Mouse (Mus musculus): ENCODE results near the gene Aamp. TPM values are rescaled to one million over a fixed set of nuclear protein-coding genes. Genes with fewer than 3 reads are reported as not detected.
A peak's percentile ranks its signal among the peaks of the same experiment; 100 is the strongest.

Aamp gene
- polyA plus RNA-seq, 1 experiment from 2014 or later = 252 TPM

DNA sequence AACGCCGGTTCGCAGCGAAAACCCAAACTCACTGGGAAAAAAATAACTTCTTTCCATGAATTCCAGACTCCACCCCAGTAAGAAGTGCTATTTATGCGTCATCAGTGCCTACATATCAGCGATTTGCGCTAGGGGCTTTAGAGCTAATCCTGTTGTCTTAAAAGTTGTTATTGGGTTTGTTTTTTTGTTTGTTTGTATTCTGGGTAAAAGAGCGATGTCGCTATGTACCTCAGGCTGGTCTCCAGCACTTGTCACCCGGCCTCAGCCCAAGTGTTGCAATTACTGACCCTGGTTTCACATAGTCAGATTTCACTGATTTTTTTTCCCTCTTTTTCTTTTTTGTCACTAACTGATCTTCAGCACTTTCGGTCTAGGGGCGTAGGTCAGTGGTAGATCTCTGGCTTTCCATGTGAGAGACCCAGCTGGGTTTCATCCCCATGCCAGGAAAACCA is 19.8 kb upstream of the Aamp start:
- peak overlapping the region; percentile 62 for H3K9ac ChIP-seq (ENCODE audit: low read length)
- H3K4me3 ChIP-seq (ENCODE audit: low read depth, low read length) = peak overlapping the region; percentile 79
- DNase-seq (ENCODE audit: low spot score) (no peak), ATAC-seq (replicated peaks; ENCODE audit: low FRiP score, low TSS enrichment, low read depth) (0 out of 2 replicates have a peak, but pooled peaks have one; percentile 0)
- 7% methylated on average over 12 of the region's 12 CpGs for WGBS
- peak overlapping the region; percentile 66 for H3K4me2 ChIP-seq (ENCODE audit: low read length)
- peaks cover 15% of the 10 kb centered on the region for H3K4me1 ChIP-seq (replicated peaks; ENCODE audit: control insufficient read depth, insufficient read depth, low read length)
- H3K36me3 ChIP-seq (ENCODE audit: control insufficient read depth, insufficient read depth, low read length) = no peaks in the 10 kb centered on the region
- no peaks in the 10 kb centered on the region for H3K9me3 ChIP-seq (ENCODE audit: control insufficient read depth, low read length)
- H3K27me3 ChIP-seq (replicated peaks; ENCODE audit: control insufficient read depth, insufficient read depth, low read length) = no peaks in the 10 kb centered on the region
- peak overlapping the region; percentile 87 for H3K27ac ChIP-seq (ENCODE audit: low read depth)

DNA sequence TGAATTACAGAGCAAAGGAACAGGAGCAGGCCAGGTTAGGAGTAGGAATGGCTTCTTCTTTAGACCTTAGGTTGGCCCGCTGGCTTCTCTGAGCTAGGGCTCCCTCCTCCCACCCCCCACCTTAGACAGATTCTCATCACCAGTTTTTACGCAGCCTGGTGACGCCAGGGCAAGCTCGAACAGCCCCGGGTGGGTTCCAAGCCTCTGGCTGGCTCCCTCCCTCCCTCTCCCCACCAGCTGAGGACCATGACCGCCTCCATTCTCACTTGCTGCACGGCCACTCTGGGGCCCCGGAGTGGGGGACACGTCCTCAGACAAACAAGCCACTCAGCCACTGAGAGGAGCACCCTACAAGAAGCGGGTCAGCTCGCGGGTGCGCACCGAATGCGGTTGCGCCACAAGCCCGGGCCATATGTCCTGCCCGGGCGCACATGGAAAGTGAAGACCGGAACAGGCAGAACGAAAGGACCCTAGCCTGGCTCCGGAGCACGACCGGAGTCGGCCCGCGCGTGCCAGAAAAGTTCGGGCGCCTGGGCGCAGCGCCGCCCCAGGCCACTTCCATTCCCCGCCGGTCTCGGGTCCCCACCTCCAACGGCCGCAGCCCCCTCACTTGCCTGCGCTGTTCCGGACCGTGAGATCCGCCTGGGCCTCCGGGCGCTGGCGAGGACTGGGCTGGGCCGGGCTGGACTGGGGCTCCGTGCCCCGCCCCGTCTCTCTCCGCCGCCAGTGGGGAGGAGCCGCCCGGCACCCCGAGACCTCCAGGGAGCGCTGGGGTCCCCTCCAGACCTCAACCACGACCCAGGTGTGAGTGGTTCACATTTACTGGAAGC is 19.2 kb upstream of the Aamp start:
- peak overlapping the region; percentile 87 for H3K27ac ChIP-seq (ENCODE audit: low read depth)
- WGBS = under 1% methylated on average over 52 of the region's 56 CpGs

DNA sequence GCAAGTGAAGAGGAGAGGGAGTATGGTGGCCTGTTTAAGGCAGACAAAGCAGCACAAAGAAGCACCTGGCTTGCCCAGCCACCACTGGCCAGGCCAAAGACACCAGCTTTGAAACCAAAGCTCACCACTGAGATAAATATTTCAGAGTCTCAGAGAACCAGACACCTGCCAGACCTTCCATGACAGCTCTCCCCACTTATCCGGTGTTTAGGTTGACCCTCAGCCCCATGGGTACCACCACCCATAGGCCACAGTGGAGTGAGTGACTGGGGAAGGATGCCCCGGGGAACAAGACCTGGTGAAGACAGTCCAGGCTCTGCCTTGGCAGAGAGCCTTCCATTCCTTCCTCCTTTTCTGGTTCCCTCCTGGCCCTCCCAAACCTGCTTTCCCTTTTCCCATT is 18.3 kb upstream of the Aamp start:
- Histone ChIP-seq H3K36me3 (ENCODE audit: control insufficient read depth, insufficient read depth, low read length) (no peaks in the 10 kb centered on the region), H3K27me3 (replicated peaks; ENCODE audit: control insufficient read depth, insufficient read depth, low read length) (no peaks in the 10 kb centered on the region), H3K9me3 (ENCODE audit: control insufficient read depth, low read length) (no peaks in the 10 kb centered on the region), H3K4me3 (ENCODE audit: low read depth, low read length) (peak overlapping the region; percentile 79; the same call in 1 of the 2 replicates), H3K4me2 (ENCODE audit: low read length) (peak overlapping the region; percentile 66), H3K27ac (ENCODE audit: low read depth) (no peak overlapping the region), H3K9ac (ENCODE audit: low read length) (peak overlapping the region; percentile 62; the same call in 1 of the 2 replicates), H3K4me1 (replicated peaks; ENCODE audit: control insufficient read depth, insufficient read depth, low read length) (peaks cover 30% of the 10 kb centered on the region)
- ATAC-seq (replicated peaks; ENCODE audit: low FRiP score, low TSS enrichment, low read depth) (no peak), DNase-seq (ENCODE audit: low spot score) (no peak)
- 74% methylated on average over 2 of the region's 2 CpGs for WGBS

More for the DNA sequence above, 19.2 kb upstream of the Aamp start:
- DNase-seq (ENCODE audit: low spot score) (peak; percentile 91), ATAC-seq (replicated peaks; ENCODE audit: low FRiP score, low TSS enrichment, low read depth) (peak; percentile 77)
- Histone ChIP-seq H3K27me3 (replicated peaks; ENCODE audit: control insufficient read depth, insufficient read depth, low read length) (no peaks in the 10 kb centered on the region), H3K9me3 (ENCODE audit: control insufficient read depth, low read length) (no peaks in the 10 kb centered on the region), H3K9ac (ENCODE audit: low read length) (peak overlapping the region; percentile 62), H3K4me2 (ENCODE audit: low read length) (peak overlapping the region; percentile 66), H3K36me3 (ENCODE audit: control insufficient read depth, insufficient read depth, low read length) (no peaks in the 10 kb centered on the region), H3K4me1 (replicated peaks; ENCODE audit: control insufficient read depth, insufficient read depth, low read length) (peaks cover 21% of the 10 kb centered on the region), H3K4me3 (ENCODE audit: low read depth, low read length) (peak overlapping the region; percentile 79)

- no peak for ATAC-seq (replicated peaks; ENCODE audit: low FRiP score, low TSS enrichment, low read depth)
- Histone ChIP-seq H3K4me2 (ENCODE audit: low read length) (peak overlapping the region; percentile 66; the same call in 1 of the 2 replicates), H3K4me3 (ENCODE audit: low read depth, low read length) (no peak overlapping the region)
Observed at GRCm38 (mm10) chr1:74302229-74302628, 17.7 kb upstream of the Aamp start.

DNA sequence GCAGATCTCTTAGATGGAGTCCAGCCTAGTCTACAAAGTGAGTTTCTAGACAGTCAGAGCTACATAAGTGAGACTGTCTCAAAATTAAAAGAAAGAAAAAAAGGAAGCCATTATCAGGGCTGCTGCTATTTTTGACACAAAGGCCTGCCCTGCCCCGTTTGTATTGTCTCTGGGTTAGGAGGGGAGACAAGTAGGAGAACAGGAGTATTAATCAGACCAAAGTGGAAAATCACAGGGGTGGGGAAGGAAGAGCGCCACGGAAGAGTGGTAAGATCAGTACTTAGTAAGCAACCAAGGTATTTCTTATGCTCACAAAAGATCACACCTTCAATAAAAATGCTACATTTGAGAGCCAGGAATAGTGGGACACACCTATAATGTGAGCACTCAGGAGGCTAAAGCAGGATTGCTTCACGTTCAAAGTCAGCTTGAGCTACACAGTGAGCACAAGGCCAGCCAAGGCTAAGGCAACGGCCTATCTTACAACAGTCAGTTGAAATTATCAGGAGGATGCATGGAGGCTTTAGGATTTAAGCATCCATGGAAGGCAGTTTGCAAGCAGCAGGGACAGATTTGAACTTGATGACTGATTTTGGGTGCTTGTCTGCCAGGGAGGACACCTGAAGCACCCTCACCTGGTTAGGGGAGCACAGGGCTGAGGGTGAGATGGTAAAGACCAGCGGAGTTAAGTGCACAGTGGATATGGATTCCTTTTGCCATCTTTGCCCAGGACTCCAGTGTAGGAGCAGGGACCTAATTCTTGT is 16.0 kb upstream of the Aamp start:
- H3K4me2 ChIP-seq (ENCODE audit: low read length) = no peak overlapping the region
- no peak overlapping the region for H3K4me3 ChIP-seq (ENCODE audit: low read depth, low read length)
- H3K4me1 ChIP-seq (replicated peaks; ENCODE audit: control insufficient read depth, insufficient read depth, low read length) = peaks cover 53% of the 10 kb centered on the region
- H3K9ac ChIP-seq (ENCODE audit: low read length) = no peak overlapping the region
- no peak for DNase-seq (ENCODE audit: low spot score)
- H3K9me3 ChIP-seq (ENCODE audit: control insufficient read depth, low read length) = no peaks in the 10 kb centered on the region
- WGBS = 74% methylated on average over 6 of the region's 6 CpGs
- no peaks in the 10 kb centered on the region for H3K27me3 ChIP-seq (replicated peaks; ENCODE audit: control insufficient read depth, insufficient read depth, low read length)
- no peaks in the 10 kb centered on the region for H3K36me3 ChIP-seq (ENCODE audit: control insufficient read depth, insufficient read depth, low read length)
- no peak for ATAC-seq (replicated peaks; ENCODE audit: low FRiP score, low TSS enrichment, low read depth)
- no peak overlapping the region for H3K27ac ChIP-seq (ENCODE audit: low read depth)

More at GRCm38 (mm10) chr1:74302229-74302628, 17.7 kb upstream of the Aamp start:
- WGBS = 81% methylated on average over 7 of the region's 7 CpGs
- no peak overlapping the region for H3K9ac ChIP-seq (ENCODE audit: low read length)
- H3K4me1 ChIP-seq (replicated peaks; ENCODE audit: control insufficient read depth, insufficient read depth, low read length) = peaks cover 36% of the 10 kb centered on the region
- no peak for DNase-seq (ENCODE audit: low spot score)
- H3K27ac ChIP-seq (ENCODE audit: low read depth) = no peak overlapping the region
- H3K9me3 ChIP-seq (ENCODE audit: control insufficient read depth, low read length) = no peaks in the 10 kb centered on the region
- H3K36me3 ChIP-seq (ENCODE audit: control insufficient read depth, insufficient read depth, low read length) = no peaks in the 10 kb centered on the region
- H3K27me3 ChIP-seq (replicated peaks; ENCODE audit: control insufficient read depth, insufficient read depth, low read length) = no peaks in the 10 kb centered on the region

DNA sequence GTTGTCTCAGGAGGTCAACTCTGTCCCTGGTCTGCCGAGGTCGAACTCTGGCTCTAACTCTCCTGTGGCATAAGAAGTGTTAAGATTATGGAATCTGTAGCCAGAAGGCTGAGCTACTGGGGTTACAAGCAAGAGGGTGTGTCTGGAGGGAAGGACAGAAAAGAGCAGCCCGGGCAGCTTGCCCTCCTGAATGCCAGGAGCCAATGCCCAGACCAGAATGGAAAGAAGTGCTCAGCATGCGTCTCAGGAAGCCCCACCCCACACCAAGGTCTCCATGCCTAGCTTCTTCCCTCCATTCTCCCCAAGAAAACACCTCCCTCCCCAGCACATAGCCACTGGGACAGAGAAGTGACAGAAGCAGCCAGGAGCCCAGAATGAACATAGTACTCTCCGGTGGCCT is 14.5 kb upstream of the Aamp start:
- WGBS = 71% methylated on average over 5 of the region's 5 CpGs
- no peak for DNase-seq (ENCODE audit: low spot score)
- no peak for ATAC-seq (replicated peaks; ENCODE audit: low FRiP score, low TSS enrichment, low read depth)
- Histone ChIP-seq H3K4me1 (replicated peaks; ENCODE audit: control insufficient read depth, insufficient read depth, low read length) (peaks cover 62% of the 10 kb centered on the region), H3K4me2 (ENCODE audit: low read length) (no peak overlapping the region), H3K9me3 (ENCODE audit: control insufficient read depth, low read length) (no peaks in the 10 kb centered on the region), H3K9ac (ENCODE audit: low read length) (no peak overlapping the region), H3K27me3 (replicated peaks; ENCODE audit: control insufficient read depth, insufficient read depth, low read length) (no peaks in the 10 kb centered on the region), H3K4me3 (ENCODE audit: low read depth, low read length) (no peak overlapping the region), H3K27ac (ENCODE audit: low read depth) (no peak overlapping the region), H3K36me3 (ENCODE audit: control insufficient read depth, insufficient read depth, low read length) (0 out of 2 replicates have a peak, but pooled peaks cover 5% of the 10 kb centered on the region)

DNA sequence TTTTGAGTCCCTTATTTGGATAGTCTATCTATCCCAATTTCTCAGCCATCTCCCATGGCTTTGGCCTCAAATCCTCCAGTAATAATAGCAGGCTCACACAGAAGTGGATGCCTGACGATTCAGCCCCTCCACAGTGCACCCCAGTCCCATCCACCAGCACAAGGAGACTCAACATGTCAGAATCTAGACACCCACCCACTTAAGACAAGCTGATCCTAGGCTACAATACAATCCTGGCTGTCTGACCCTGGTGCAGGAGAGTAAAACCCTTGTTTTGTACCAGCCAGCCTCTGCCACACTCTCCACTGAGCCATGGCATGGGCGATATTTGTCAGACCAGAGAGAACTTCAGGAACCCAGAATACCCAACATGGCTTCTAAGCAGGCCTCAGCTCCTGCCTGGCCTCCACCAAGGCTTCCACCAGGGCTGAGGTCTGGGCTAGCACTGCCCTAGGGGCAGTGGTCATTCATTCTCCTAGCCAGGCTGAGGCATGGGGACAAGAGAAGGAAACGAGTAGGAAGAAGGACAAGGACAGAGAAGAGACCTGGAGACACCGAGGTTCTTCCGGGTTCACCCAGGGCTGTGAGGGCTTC is 13.7 kb upstream of the Aamp start:
- 0 out of 2 replicates have a peak overlapping the region, but pooled peaks have one; percentile 23 for H3K27ac ChIP-seq (ENCODE audit: low read depth)
- WGBS = 82% methylated on average over 5 of the region's 5 CpGs
- no peak for ATAC-seq (replicated peaks; ENCODE audit: low FRiP score, low TSS enrichment, low read depth)

DNA sequence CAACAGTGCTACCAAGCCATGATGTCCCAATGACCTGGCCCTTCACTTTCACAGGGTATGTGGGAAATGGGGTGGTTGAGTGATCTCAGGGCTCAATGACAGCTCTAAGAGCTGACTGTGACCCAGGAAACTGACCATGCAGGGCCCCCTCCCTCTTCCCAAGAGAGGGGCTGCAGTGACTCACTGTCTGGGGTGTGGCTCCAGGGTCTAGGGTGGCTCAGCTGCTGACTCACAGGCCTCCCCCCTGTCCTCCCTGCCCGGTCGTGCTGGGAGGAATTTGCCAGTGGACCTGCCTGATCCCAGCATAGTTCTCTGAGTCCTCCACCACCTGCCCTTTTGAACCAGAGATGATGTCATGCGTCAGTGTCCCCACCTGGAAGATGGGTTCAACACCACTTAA is 12.7 kb upstream of the Aamp start:
- no peak for DNase-seq (ENCODE audit: low spot score)
- H3K4me1 ChIP-seq (replicated peaks; ENCODE audit: control insufficient read depth, insufficient read depth, low read length) = peaks cover 65% of the 10 kb centered on the region
- peak overlapping the region; percentile 96 for H3K27ac ChIP-seq (ENCODE audit: low read depth)

More for the DNA sequence above, 13.7 kb upstream of the Aamp start:
- Histone ChIP-seq H3K4me2 (ENCODE audit: low read length) (no peak overlapping the region), H3K4me1 (replicated peaks; ENCODE audit: control insufficient read depth, insufficient read depth, low read length) (peaks cover 70% of the 10 kb centered on the region), H3K36me3 (ENCODE audit: control insufficient read depth, insufficient read depth, low read length) (peaks cover 12% of the 10 kb centered on the region), H3K27me3 (replicated peaks; ENCODE audit: control insufficient read depth, insufficient read depth, low read length) (no peaks in the 10 kb centered on the region), H3K4me3 (ENCODE audit: low read depth, low read length) (no peak overlapping the region), H3K9ac (ENCODE audit: low read length) (no peak overlapping the region), H3K9me3 (ENCODE audit: control insufficient read depth, low read length) (no peaks in the 10 kb centered on the region)
- DNase-seq (ENCODE audit: low spot score) = no peak

More for the DNA sequence above, 12.7 kb upstream of the Aamp start:
- Histone ChIP-seq H3K36me3 (ENCODE audit: control insufficient read depth, insufficient read depth, low read length) (peaks cover 22% of the 10 kb centered on the region), H3K27me3 (replicated peaks; ENCODE audit: control insufficient read depth, insufficient read depth, low read length) (no peaks in the 10 kb centered on the region), H3K9ac (ENCODE audit: low read length) (no peak overlapping the region), H3K4me3 (ENCODE audit: low read depth, low read length) (no peak overlapping the region), H3K4me2 (ENCODE audit: low read length) (peak overlapping the region; percentile 48; the same call in 1 of the 2 replicates), H3K9me3 (ENCODE audit: control insufficient read depth, low read length) (no peaks in the 10 kb centered on the region)
- 45% methylated on average over 3 of the region's 3 CpGs for WGBS
- no peak for ATAC-seq (replicated peaks; ENCODE audit: low FRiP score, low TSS enrichment, low read depth)

Measured in intestine, embryonic 14.5 days (tissue).